Mouse (Mus musculus) ES-E14 (cell line): ENCODE measurements around the gene Wnk1. TPM values are rescaled to one million over a fixed set of nuclear protein-coding genes. Genes with fewer than 3 reads are reported as not detected.

Experiments
- DNase-seq: peaks from one replicate; pipeline ENCODE4 v3.0.0-alpha.2; 2013; ENCODE audit warnings: low read depth, low spot score
- H3K27ac ChIP-seq: 2 replicates; pipeline ENCODE4 v1.5.1; 2012; ENCODE audit warnings: low read depth, mild to moderate bottlenecking, low read length, moderate library complexity, mixed read lengths; ENCODE audit not compliant: poor library complexity, insufficient read depth, severe bottlenecking
- H3K36me3 ChIP-seq: 2 replicates; pipeline ENCODE4 v1.6.1; 2012; ENCODE audit warnings: mild to moderate bottlenecking, low read length, moderate library complexity, mixed read lengths; ENCODE audit not compliant: control insufficient read depth, poor library complexity, insufficient read depth, severe bottlenecking
- H3K4me1 ChIP-seq, 2 experiments: fragments of 150-350 bp in 1 of 2; sonication (generic) in 1 of 2; 2 replicates each; pipeline ENCODE4 v1.6.1; 2012; ENCODE audit warnings: low read length in 2 of 2, mild to moderate bottlenecking in 1 of 2, mixed read lengths in 1 of 2; ENCODE audit not compliant: control insufficient read depth in 2 of 2, insufficient read depth in 2 of 2, poor library complexity in 1 of 2
- H3K4me3 ChIP-seq, 2 experiments: fragments of 150-350 bp in 1 of 2; sonication (generic) in 1 of 2; 2 replicates each; pipeline ENCODE4 v1.5.1; 2012; ENCODE audit warnings: low read length in 2 of 2, low read depth in 1 of 2, mild to moderate bottlenecking in 1 of 2, mixed read lengths in 1 of 2; ENCODE audit not compliant: insufficient read depth in 1 of 2, poor library complexity in 1 of 2, severe bottlenecking in 1 of 2
- H3K9ac ChIP-seq: 2 replicates; pipeline ENCODE4 v1.6.1; 2012; ENCODE audit warnings: low read depth, mild to moderate bottlenecking, low read length, mixed read lengths; ENCODE audit not compliant: poor library complexity, insufficient read depth, severe bottlenecking
- H3K9me3 ChIP-seq: fragments of 150-350 bp; sonication (generic); 2 replicates; pipeline ENCODE4 v1.6.1; 2012; ENCODE audit warnings: low read depth, mild to moderate bottlenecking, low read length; ENCODE audit not compliant: control insufficient read depth, insufficient read depth
- CHD2 ChIP-seq: IDR thresholded peaks from 2 replicates; pipeline ENCODE4 v1.6.1; 2014; ENCODE audit warnings: mild to moderate bottlenecking, low read depth, low read length, inconsistent platforms
- HCFC1 ChIP-seq: IDR thresholded peaks from 2 replicates; pipeline ENCODE4 v1.6.1; 2012; ENCODE audit warnings: low read length, inconsistent platforms, borderline replicate concordance; ENCODE audit not compliant: insufficient read depth
- MAFK ChIP-seq: IDR thresholded peaks from 2 replicates; pipeline ENCODE4 v1.6.1; 2014; ENCODE audit warnings: mild to moderate bottlenecking, low read depth, low read length, inconsistent platforms; ENCODE audit not compliant: insufficient read depth
- ZC3H11A ChIP-seq: IDR thresholded peaks from 2 replicates; pipeline ENCODE4 v1.6.1; 2012; ENCODE audit warnings: low read depth, mild to moderate bottlenecking, inconsistent platforms, low read length, borderline replicate concordance
- ZNF384 ChIP-seq: IDR thresholded peaks from 2 replicates; pipeline ENCODE4 v1.6.1; 2012; ENCODE audit warnings: low read depth, low read length, inconsistent platforms
- in situ Hi-C, 2 experiments: fragments of 600-800 bp; cut with MboI; formaldehyde crosslinking; loops; one replicate each; pipeline ENCODE4 v1.15.1; 2025; ENCODE audit warnings: low sequenced_read_pairs in 2 of 2, inconsistent platforms in 1 of 2; ENCODE audit not compliant: unreplicated experiment in 2 of 2
- total RNA-seq: library from RNA; depleted of rRNA; stranded (reverse); fragments of 300-350 nt; gene quantifications from 2 replicates; pipeline ENCODE4 v1.2.3, GENCODE M21; 2012

The Wnk1 gene
- total RNA-seq, 1 experiment, result 165 TPM

DNA sequence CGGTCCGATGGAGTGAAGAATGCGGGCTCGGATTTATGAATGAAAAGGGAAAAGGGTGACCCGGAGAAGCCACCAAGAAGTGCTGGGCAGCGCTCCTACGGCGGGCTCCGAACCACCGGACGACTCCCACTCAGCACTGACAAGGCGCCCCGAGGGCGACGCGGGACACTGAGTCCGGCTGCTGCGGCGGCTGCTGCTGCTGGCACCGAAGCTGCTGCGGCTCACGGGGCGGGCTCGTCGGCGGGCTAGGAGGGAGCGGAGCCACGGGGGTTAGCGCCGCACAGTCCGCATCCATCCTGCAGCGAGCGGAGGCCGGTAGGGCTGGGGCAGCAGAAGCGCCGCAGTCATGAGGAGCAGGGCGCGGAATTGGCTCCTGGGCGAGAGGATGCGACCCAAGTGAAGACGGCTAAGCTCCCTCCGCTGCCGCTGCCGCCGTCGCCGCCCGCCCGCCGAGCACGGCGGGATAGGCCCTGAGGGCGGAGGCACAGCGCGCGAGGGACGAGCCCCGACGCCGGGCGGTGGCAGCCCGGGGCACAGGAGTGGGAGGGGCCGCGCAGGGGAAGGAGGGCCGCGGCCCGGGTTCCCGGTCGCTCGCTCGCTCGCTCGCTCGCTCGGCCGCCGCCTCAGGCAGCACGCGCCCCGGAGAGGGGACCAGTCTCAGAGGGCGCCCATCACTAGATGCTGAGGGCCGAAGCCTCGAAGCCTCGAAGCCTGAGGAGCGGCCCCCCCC lies 671 bp downstream of the Wnk1 start:
- TF ChIP-seq MAFK (no peak), ZNF384 (no peak), HCFC1 (no peak), ZC3H11A (no peak), CHD2 (no peak)
- H3K27ac ChIP-seq, result peak overlapping the region; percentile 96; the same call in 1 of the 2 replicates
- H3K9ac ChIP-seq, result peak overlapping the region; percentile 96
- peaks cover 0 to 2% of the 10 kb centered on the region in 2 experiments; a peak in 1 of 4 replicates for H3K4me1 ChIP-seq
- peaks cover 10% of the 10 kb centered on the region for H3K36me3 ChIP-seq
- DNase-seq, result peak; percentile 38
- in situ Hi-C loops, result no loop called here
- H3K4me3 ChIP-seq, result peak overlapping the region; percentile 78 to 91
- no peaks in the 10 kb centered on the region for H3K9me3 ChIP-seq

DNA sequence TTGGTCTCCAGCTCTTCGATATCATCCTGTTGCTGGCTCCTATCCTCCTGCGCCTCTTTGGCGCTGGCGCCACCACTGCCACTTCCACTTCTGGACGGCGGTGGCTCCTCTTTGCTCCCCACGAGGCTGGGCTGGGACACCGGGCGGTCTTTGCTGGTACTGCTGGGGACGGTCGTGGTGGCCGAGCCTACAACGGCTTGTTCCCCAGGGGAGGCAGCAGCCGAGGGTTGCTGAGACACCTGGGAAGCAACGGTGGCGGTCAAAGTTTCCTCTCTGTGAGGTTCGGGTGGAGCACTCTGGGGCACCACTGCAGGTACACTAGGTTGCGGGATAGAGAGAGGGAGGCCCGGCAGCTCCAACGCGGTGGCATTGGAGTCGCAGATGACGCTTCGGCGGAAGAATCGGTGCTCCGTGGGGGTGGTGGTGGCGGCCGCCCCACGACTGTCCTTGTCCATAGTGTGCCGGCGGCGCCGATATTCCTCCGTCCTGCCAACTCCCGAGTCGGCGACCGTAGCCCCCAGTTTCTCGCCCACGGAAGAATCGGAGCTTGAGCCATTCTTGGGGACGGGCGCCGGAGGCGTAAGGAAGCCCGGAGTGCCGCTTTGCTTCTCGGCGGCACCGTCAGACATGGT lies 1.4 kb downstream of the Wnk1 start:
- Histone ChIP-seq H3K27ac (no peak overlapping the region), H3K9me3 (no peaks in the 10 kb centered on the region), H3K4me3 (peak overlapping the region; percentile 78 to 91), H3K36me3 (peaks cover 10% of the 10 kb centered on the region), H3K4me1 (peaks cover 0 to 2% of the 10 kb centered on the region in 2 experiments; a peak in 1 of 4 replicates), H3K9ac (peak overlapping the region; percentile 96)
- no peak for TF ChIP-seq ZC3H11A
- no peak for TF ChIP-seq HCFC1
- no peak for TF ChIP-seq CHD2
- no peak for TF ChIP-seq MAFK
- no peak for TF ChIP-seq ZNF384
- in situ Hi-C loops, result no loop called here
- DNase-seq, result peak; percentile 38

GRCm38 (mm10) chr6:120024577-120024976 lies 13.9 kb downstream of the Wnk1 start:
- TF ChIP-seq CHD2 (no peak), HCFC1 (no peak), MAFK (no peak), ZC3H11A (no peak), ZNF384 (no peak)
- no peak overlapping the region for H3K27ac ChIP-seq
- H3K9me3 ChIP-seq, result no peaks in the 10 kb centered on the region
- no peaks in the 10 kb centered on the region for H3K36me3 ChIP-seq
- H3K4me3 ChIP-seq, result no peak overlapping the region
- no peak overlapping the region for H3K9ac ChIP-seq
- no peak for DNase-seq
- H3K4me1 ChIP-seq, result no peaks in the 10 kb centered on the region; a peak in 1 of 4 replicates
- in situ Hi-C loops, result no loop called here

DNA sequence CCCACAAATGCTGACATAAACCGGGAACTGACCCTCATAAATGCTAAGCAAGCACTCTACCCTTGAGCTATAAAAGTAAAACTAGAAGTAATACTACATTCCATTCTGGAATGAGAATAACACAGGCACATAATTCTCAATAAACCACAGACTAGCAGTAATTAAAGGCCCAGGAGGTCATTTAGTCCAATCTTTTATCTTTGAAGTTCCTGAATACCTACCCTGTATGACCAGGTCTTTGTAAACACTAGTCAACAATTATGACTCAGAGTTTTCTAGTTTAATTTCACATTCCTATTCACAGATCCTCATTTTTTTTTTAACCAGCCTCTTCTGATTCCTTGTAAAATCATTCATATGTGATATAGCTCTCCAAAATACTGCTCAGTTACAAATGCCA lies 14.7 kb downstream of the Wnk1 start:
- H3K9me3 ChIP-seq, result no peaks in the 10 kb centered on the region
- in situ Hi-C loops, result no loop called here
- TF ChIP-seq CHD2 (no peak), HCFC1 (no peak), MAFK (no peak), ZNF384 (no peak), ZC3H11A (no peak)
- no peak overlapping the region for H3K4me3 ChIP-seq
- no peaks in the 10 kb centered on the region; a peak in 1 of 4 replicates for H3K4me1 ChIP-seq
- no peak overlapping the region for H3K9ac ChIP-seq
- no peak overlapping the region for H3K27ac ChIP-seq
- H3K36me3 ChIP-seq, result no peaks in the 10 kb centered on the region
- DNase-seq, result no peak
